Mouse (Mus musculus) ES-Bruce4 (cell line): ENCODE measurements around the gene Ly6f. TPM values are rescaled to one million over a fixed set of nuclear protein-coding genes. Genes with fewer than 3 reads are reported as not detected.
A peak's percentile ranks its signal among the peaks of the same experiment; 100 is the strongest.
"Not testable (repeated sequence)": the region's sequence is repeated elsewhere in the genome, so short reads cannot be mapped to it uniquely, and the experiment has no call there.

Experiments
- H3K27ac ChIP-seq: 2 replicates; pipeline ENCODE4 v1.5.1; 2012; ENCODE audit warnings: low read length, inconsistent platforms; ENCODE audit not compliant: insufficient read depth
- H3K27me3 ChIP-seq: 2 replicates; pipeline ENCODE4 v1.6.1; 2012; ENCODE audit warnings: mild to moderate bottlenecking, low read length, inconsistent platforms; ENCODE audit not compliant: control insufficient read depth, poor library complexity, insufficient read depth, severe bottlenecking
- H3K36me3 ChIP-seq: 2 replicates; pipeline ENCODE4 v1.6.1; 2012; ENCODE audit warnings: inconsistent platforms, mild to moderate bottlenecking, low read length, moderate library complexity; ENCODE audit not compliant: control insufficient read depth, poor library complexity, insufficient read depth, severe bottlenecking
- H3K4me1 ChIP-seq: one replicate; pipeline ENCODE4 v1.8.1; 2011; ENCODE audit warnings: low read length; ENCODE audit not compliant: control insufficient read depth, insufficient read depth
- H3K4me3 ChIP-seq: 2 replicates; pipeline ENCODE4 v1.5.1; 2011; ENCODE audit warnings: low read depth, mild to moderate bottlenecking, low read length
- H3K9ac ChIP-seq: 2 replicates; pipeline ENCODE4 v1.6.1; 2012; ENCODE audit warnings: low read depth, mild to moderate bottlenecking, inconsistent platforms; ENCODE audit not compliant: poor library complexity, severe bottlenecking
- H3K9me3 ChIP-seq: replicated peaks from 2 replicates; pipeline ENCODE4 v1.6.1; 2012; ENCODE audit warnings: mild to moderate bottlenecking, low read length, inconsistent platforms; ENCODE audit not compliant: control insufficient read depth, poor library complexity, insufficient read depth, severe bottlenecking
- CTCF ChIP-seq: IDR thresholded peaks from one replicate; pipeline ENCODE4 v1.8.1; 2011; ENCODE audit warnings: low read depth, low read length
- EP300 ChIP-seq: IDR thresholded peaks from 2 replicates; pipeline ENCODE4 v1.6.1; 2011; ENCODE audit warnings: low read depth, low read length; ENCODE audit not compliant: insufficient read depth
- POLR2A ChIP-seq: IDR thresholded peaks from one replicate; pipeline ENCODE4 v1.8.1; 2011; ENCODE audit warnings: low read length; ENCODE audit not compliant: insufficient read depth
- polyA plus RNA-seq: library from polyadenylated mRNA; stranded (reverse); fragments of >200 nt; gene quantifications from 2 replicates; pipeline ENCODE4 v1.2.4, GENCODE M21; 2011; ENCODE audit warnings: low read depth; ENCODE audit not compliant: missing spikeins, insufficient read depth, insufficient read length

The Ly6f gene
- polyA plus RNA-seq, 1 experiment: not detected

- Histone ChIP-seq H3K36me3 (no peaks in the 10 kb centered on the region), H3K9me3 (peaks cover 12% of the 10 kb centered on the region), H3K27me3 (no peaks in the 10 kb centered on the region), H3K9ac (no peak overlapping the region), H3K4me1 (no peaks in the 10 kb centered on the region), H3K4me3 (no peak overlapping the region), H3K27ac (no peak overlapping the region)
- TF ChIP-seq CTCF (no peak), EP300 (no peak), POLR2A (no peak)
Measured at GRCm38 (mm10) chr15:75271891-75272290, 3.7 kb downstream of the Ly6f start.

DNA sequence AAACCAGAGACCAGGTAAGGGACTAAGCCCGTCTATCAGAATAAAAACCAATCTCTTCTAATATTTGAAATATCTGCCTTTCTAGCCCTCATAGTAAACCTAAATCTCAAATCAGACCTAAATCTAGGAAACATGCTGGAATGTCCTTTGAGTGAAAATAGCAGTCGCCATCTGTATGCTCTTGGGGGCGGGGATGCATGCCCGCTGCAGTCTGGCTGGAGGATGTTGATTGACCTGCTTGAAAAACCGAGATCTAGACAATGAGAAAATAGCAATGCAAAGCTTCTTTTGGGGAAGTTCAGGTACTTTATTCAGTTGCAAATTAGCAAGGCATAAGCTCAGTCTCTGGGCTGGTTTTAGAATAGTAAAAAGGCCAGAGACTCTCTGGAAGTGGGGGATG lies 13.8 kb downstream of the Ly6f start:
- 0 out of 2 replicates have a peak, but pooled peaks have one; percentile 57 for TF ChIP-seq EP300

DNA sequence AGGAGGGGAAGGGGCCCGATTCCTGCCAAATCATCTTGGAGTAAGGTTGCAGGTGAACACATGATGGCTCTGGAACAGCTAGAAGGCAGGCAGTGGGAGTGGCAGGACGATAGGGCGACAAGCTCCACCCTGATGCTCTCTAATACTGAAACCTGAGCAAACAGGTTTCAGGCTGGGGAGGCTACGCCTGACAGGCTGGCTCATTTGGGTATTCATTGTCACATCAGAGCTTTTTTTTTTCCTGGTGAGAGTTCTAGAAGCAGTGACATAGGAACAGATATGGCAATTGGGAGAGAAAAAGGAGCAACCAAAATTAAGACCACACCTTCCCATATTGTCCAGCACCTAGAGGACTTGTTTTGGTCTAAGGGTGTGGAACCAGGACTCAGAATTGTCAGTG lies 18.3 kb downstream of the Ly6f start:
- not testable (repeated sequence) for H3K27ac ChIP-seq, H3K9ac ChIP-seq, H3K4me3 ChIP-seq, H3K36me3 ChIP-seq, H3K27me3 ChIP-seq, H3K9me3 ChIP-seq, H3K4me1 ChIP-seq

More for the DNA sequence above, 13.8 kb downstream of the Ly6f start:
- not testable (repeated sequence) for H3K9ac ChIP-seq, H3K4me1 ChIP-seq, H3K4me3 ChIP-seq, H3K36me3 ChIP-seq, H3K27me3 ChIP-seq, H3K27ac ChIP-seq
- H3K9me3 ChIP-seq: peaks cover 12% of the 10 kb centered on the region

GRCm38 (mm10) chr15:75292377-75292776 lies 24.2 kb downstream of the Ly6f start:
- H3K4me1 ChIP-seq: no peaks in the 10 kb centered on the region
- H3K36me3 ChIP-seq: no peaks in the 10 kb centered on the region
- no peak overlapping the region for H3K4me3 ChIP-seq
- no peaks in the 10 kb centered on the region for H3K9me3 ChIP-seq
- TF ChIP-seq POLR2A (no peak), EP300 (no peak), CTCF (no peak)
- H3K27me3 ChIP-seq: no peaks in the 10 kb centered on the region
- H3K9ac ChIP-seq: no peak overlapping the region
- H3K27ac ChIP-seq: no peak overlapping the region

DNA sequence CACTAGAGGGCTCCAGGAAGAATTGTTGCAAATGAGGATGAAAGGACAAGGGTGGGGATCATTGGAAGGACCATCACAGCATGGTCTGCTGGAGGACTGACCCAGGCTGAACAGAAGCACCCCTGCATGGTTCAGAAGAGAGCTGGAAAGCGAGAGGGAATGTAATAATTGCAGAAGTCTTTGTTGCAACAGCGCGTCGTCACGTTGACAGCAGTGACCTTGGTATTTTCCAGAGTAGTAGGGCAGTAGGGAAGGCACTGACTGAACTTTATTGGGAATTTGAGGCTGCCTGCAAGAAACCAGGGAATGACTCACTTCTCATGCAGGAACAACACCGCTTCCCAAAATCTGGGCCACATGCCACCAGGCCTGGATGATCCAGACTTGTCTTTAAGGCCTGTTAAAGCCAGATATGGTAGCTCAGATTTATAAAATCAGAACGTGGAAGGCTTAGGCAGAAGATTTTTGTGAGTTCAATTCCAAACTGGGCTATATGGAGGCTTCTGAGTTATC lies 25.7 kb downstream of the Ly6f start:
- Histone ChIP-seq H3K27ac (no peak overlapping the region), H3K27me3 (no peaks in the 10 kb centered on the region), H3K4me3 (no peak overlapping the region), H3K36me3 (no peaks in the 10 kb centered on the region), H3K9ac (no peak overlapping the region), H3K9me3 (no peaks in the 10 kb centered on the region), H3K4me1 (no peaks in the 10 kb centered on the region)
- no peak for TF ChIP-seq POLR2A
- TF ChIP-seq CTCF: no peak
- TF ChIP-seq EP300: no peak

DNA sequence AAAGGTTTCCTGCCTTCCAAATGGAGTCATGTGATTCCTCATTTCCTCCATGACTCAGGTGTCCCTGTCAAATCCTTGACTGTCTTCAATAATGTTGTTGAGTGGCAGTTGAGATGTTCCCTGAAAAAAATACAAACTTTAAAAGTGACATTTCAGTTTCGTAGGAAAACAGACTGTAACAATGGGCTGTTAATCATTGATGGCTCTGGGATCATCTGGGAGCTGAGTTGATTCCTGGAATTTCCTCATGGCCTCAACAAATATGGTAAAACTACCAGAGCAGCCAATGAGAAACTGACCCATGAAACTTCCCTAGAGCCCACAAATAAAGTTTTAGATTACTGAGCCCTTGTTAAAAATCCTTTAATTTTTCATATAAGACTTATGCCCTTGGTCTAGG lies 37.9 kb downstream of the Ly6f start:
- Histone ChIP-seq H3K27ac (no peak overlapping the region), H3K27me3 (no peaks in the 10 kb centered on the region), H3K9me3 (no peaks in the 10 kb centered on the region; the same call in 1 of the 2 replicates), H3K4me1 (no peaks in the 10 kb centered on the region), H3K4me3 (no peak overlapping the region), H3K36me3 (no peaks in the 10 kb centered on the region), H3K9ac (no peak overlapping the region)
- TF ChIP-seq EP300 (no peak), POLR2A (no peak), CTCF (no peak)
